Mouse (Mus musculus): ENCODE results near the gene Pfdn4. TPM values are rescaled to one million over a fixed set of nuclear protein-coding genes. Genes with fewer than 3 reads are reported as not detected.
"Not testable (repeated sequence)": the region's sequence is repeated elsewhere in the genome, so short reads cannot be mapped to it uniquely, and the experiment has no call there.

The Pfdn4 gene
- total RNA-seq (2021): 10 to 100 TPM; 29.6 to 34.2 TPM
- long read RNA-seq, experiment 1, transcript Pfdn4-201 (4 exons, 935 nt): major isoform, 16 of 23 reads
- long read RNA-seq, experiment 1, partial matches to known transcripts: 1 of 23 reads
- long read RNA-seq, experiment 1, other reads (novel, unspliced or antisense): 1 of 23 reads
- long read RNA-seq, experiment 2, transcript Pfdn4-201 (4 exons, 935 nt): major isoform, 16 of 18 reads
- long read RNA-seq, experiment 2, partial matches to known transcripts: 1 of 18 reads
- long read RNA-seq, experiment 2, other reads (novel, unspliced or antisense): 0 of 18 reads

DNA sequence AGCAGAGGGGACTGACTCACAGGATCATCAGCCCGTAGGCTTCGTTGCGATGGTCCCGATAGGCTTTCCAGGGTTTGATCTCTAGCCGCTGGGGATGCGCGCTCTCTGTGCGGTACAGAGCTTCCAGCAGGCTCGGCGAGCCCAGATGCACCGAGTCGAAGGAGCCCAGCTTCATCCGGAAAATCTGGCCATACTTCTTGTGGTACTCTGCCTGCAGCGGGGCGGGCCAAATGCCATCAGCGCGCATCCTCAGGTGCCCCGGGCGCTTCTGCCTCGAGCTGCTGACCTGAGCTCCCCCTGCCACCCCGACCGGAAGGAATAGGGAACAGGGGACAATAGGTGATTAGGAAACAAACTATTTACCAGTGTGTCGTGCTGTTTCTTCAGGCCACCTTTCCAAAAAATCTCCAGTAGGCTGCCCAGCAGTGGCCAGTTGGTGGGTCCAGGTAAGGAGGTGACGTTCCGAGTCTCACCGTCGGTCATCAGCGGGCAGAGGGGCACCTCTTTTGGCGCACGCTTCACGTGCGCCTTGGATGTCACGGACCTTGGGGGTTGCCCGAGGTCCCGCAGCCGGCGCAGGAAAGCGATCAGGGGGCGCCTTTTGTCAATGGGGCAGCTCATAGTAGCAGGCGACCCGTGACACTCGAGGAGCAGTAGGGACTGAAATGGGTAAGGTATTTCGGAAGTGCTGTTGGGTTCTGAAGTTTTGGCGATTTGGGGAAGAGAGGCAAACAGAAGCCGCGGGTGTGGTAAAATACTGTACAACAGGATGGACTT, at the start of gene Pfdn4:
Pfdn4 (plus strand) TSS at position 275 of the 777 bp plus-strand sequence.
- peak in 1 of 2 experiments; percentile 24 for DNase-seq (ENCODE audit: low spot score in 2 of 2)
- intact Hi-C loops (cut with DNase I): no loop called here

DNA sequence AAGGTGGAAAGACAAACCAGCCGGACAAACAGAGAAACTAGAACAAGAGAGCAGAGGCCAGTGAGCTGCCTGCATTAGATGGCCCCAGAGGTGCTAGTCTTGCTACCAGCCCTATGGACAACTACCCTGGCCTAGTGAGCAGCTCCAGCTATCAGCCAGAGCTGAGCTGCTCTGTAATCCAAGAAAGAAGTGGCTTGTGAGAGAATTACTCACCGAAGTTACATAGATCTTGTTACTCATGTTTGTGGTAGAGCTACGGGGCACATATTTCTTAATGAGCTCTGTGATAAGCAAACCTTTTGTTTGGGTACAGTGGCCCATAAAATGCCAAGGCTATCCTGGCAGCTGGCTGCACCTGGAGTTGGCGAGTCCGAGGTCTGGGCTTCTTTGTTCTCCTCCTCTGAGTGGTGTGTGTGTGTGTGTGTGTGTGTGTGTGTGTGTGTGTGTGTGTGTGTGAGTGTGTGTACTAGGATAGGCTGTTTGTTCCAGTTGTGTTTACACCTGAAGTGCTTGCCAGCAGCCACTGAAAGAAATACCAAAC, 49.3 kb upstream of the Pfdn4 start:
- DNase-seq (ENCODE audit: low spot score in 2 of 2): no peak
- intact Hi-C loops (cut with DNase I): no loop called here

DNA sequence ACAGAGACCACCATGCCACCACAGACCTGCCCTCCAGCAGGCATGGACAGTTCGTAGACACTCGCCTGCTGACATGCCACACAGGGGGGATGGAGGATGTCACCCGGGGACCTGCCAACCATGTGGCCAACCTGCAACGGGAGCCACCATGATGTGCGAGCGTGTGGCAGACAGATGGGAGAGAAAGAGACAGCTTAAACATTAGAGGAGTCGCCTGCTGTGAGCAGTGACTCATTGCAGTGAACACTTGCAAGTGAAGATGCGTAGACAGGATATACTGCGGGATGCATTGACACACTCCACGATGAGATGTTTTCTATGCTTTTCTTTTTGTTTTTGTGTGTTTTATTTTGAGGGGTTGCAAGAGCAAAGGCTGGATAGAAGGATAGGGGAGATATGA, 48.6 kb upstream of the Pfdn4 start:
- intact Hi-C loops (cut with DNase I): no loop called here
- DNase-seq (ENCODE audit: low spot score in 2 of 2): peak in 1 of 2 experiments; percentile 15

DNA sequence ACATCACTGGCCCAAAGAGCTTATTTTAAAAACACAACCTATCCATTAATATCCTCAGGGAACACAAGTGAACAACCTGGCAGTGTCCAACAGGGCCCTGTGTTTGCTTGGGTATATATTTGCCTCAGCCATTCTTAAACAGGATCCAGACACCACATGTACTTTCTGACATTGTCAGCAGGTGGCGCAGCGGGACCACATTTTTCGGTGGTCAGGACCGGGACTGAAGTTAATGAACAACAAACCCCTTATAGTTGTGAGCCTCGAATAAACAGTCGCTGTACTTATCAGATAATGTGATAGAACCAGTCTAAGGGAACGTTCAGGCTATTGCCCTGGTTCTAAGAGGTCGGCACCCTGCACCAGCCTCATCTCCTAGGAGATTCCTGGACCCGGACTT, 45.3 kb upstream of the Pfdn4 start:
- DNase-seq (ENCODE audit: low spot score in 2 of 2): peak; percentile 68 to 75
- intact Hi-C loops (cut with DNase I): loop anchor here (1.0 kb wide), 1 partner anchor 56 kb away; no protein-coding TSS in a partner anchor

DNA sequence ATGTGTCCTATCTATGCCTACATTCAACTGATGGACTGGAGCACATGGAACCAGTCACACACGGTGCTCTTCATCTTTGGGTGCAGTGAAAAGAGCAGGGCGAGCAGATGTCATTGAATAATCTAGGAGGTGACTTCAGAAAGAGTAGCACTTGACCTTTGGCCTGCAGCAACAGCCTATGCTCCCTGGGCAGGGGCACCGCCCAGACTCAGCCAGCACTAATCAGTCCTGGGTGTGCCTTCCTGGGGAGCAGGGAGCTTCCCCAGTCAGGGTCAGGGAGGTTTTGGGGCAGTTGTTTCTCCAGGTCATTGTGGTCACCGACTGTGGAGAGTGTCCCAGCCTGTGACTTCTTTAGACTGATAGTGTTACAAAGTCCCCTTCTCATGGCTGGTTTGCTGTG, 42.4 kb upstream of the Pfdn4 start:
- DNase-seq (ENCODE audit: low spot score in 2 of 2); intact Hi-C loops (cut with DNase I): not testable (repeated sequence)

DNA sequence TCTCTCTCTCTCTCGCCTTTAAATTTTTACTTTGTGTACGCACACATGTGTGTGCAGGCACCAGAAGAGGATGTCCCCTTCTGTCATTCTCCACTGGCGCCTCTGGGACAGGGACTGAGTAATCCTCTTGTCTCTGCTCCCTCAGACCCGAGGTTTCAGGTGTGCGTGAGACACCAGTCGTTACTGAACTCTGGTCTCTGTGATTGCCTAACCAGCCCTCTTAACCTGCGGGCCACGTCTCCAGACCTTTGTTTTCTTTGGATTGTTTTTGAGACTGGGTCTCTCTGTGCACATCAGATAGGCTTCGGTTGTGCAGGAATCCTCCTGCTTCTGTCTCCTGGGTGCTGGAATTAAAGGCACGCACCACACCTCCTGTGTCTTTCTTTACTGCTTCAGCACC, 37.0 kb upstream of the Pfdn4 start:
- intact Hi-C loops (cut with DNase I): no loop called here

DNA sequence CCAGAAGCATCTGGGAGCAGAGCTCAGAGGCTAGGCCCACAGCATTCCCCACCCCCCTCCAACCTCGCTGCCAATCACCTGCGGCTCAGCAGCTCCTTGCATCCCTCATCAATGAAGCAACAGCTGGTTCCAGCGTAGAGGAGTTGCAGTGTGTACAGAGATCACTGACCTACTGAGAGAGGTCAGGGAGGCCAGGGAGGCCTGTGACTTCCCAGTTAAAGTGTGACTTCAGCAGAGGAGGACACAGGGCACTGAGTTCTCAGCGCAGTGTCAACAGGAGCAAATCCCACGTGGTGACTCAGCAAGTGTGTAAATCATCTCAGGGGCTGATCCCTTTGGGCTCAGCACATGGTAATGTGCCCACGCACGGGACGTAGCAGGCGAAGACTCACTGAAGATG, 36.4 kb upstream of the Pfdn4 start:
- intact Hi-C loops (cut with DNase I): no loop called here
- no peak for DNase-seq (ENCODE audit: low spot score in 2 of 2)

More for the DNA sequence above, 37.0 kb upstream of the Pfdn4 start:
- no peak for DNase-seq (ENCODE audit: low spot score in 2 of 2)

DNA sequence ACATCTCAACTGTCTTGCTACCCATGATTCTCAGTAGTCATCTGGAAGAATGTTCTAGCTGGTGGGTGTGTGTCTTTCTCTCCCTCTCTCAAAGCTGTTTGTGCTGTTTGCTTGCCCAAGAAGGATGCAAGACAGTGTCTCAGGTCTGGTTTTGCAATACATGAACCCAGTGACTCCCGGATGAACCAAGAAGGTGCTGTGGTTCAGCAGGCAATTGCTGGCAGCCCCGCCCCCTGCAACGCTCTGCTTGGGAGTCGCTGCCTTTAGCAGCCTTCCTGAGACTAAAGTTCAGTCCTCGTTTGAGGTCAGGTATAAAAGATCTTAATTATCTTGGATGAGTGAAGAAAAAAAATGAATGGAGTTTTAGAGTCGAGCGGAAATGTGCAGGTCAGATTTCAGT, 34.6 kb upstream of the Pfdn4 start:
- DNase-seq (ENCODE audit: low spot score in 2 of 2): no peak
- intact Hi-C loops (cut with DNase I): no loop called here

DNA sequence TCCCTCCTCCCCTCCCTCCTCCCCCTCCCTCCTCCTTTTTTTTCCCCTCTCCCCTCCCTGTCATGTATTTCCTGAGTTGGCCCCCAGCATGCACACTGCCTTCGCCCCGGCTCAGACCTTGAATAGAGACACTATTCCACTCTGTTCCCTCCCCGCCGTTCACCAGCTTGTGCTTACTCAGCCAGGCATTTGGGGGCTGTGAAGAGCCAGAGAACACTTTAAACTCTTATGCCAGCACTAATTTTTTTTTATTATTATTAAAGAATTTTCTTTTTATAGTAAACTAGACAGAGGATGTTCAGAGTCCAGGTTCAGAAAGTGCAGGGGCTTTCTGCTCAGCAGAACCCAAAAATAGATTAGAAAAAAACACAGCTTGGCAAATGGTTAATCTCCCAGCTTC, 31.4 kb upstream of the Pfdn4 start:
- intact Hi-C loops (cut with DNase I): no loop called here
- no peak for DNase-seq (ENCODE audit: low spot score in 2 of 2)

DNA sequence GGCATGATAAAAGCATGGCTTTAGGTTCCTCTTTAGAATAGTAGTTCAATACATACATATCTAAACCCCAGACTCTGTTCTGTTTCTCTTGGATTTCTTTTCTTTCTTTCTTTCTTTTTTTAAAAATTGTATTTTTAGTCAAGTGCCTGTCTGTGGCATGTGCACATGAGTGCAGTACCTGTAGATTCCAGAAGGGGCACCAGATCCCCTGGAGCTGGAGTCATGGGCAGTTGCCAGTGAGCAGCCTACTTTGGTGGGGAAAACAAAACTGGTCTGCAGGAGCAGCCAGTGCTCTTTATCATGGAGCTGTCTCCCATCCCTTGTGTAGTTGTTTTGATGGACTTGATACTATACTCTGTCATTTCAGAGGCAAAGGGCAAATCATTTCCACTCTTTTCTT, 28.2 kb upstream of the Pfdn4 start:
- intact Hi-C loops (cut with DNase I): no loop called here
- DNase-seq (ENCODE audit: low spot score in 2 of 2): peak; percentile 13 to 45

DNA sequence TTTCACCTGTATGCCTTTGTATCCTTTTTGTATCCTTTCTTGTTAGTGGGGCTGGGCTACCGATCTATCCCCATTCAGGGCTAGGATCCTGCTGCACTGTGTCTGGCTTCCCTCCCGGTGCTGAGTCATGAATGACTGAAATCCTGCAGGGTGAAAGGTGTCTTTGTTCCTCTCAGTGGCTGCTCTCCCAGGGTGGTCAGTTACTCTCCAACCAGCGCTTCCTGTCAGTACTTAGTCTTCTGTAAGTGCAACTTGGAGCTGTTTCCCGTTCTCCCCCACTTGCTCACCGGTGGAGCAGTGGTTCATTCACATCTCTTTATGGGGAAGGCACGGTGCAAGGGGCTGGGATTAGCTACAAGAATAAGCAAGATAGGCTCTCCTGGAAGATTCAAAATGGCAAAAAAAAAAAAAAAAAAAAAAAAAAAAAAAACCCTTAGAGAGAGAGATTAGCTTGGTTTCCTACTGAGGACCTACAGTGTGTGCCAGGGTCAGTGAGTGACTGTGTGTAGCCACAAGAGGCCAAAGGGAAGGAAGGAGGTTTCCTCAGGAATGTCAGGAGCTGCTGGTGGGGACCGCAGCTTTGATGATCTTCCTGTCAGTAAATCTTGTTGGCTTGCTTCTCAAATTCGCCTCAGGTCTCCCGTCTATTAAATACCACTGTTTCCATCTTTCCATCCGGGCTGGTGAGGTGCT, 26.5 kb upstream of the Pfdn4 start:
- intact Hi-C loops (cut with DNase I): no loop called here
- peak in 1 of 2 experiments; percentile 22 for DNase-seq (ENCODE audit: low spot score in 2 of 2)

DNA sequence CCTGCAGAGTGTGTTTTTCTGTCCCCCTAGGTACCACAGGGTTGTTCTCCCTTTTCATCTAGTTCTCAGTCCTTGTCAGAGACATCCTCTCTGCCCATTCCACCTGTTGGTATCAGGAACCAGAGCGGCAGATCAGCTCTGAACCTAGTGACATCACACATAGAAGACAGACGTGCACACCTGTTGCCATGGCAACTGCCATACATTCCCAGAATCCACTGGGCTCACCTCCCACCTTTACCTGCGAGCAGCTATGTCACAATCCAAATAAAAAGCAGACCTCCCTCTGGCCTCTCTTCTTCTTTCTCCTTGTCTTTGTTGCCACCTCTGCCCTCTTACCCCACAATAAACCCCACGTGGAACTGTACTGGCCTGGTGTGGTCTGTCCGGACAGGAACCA, 25.6 kb upstream of the Pfdn4 start:
- no peak for DNase-seq (ENCODE audit: low spot score in 2 of 2)
- intact Hi-C loops (cut with DNase I): no loop called here

DNA sequence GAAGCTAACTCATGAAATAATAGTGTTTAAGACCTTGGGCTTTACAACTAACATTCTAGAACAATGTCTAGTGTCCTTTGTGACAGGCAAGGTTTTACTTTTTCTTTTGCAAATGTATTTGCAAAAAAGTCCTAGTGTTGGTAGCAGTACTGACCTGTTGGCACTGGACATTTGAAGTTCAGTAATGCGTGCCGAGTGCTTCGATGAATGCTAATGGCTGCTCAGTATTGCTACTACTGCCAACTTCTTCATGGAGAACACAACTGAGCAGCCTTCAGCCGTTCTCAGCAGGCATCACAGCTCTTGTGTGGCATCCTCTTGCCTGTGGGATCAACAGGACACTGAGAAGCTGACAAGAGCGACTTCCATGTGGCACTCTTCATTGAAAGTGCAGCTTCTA, 22.1 kb upstream of the Pfdn4 start:
- DNase-seq (ENCODE audit: low spot score in 2 of 2): no peak
- intact Hi-C loops (cut with DNase I): no loop called here

DNA sequence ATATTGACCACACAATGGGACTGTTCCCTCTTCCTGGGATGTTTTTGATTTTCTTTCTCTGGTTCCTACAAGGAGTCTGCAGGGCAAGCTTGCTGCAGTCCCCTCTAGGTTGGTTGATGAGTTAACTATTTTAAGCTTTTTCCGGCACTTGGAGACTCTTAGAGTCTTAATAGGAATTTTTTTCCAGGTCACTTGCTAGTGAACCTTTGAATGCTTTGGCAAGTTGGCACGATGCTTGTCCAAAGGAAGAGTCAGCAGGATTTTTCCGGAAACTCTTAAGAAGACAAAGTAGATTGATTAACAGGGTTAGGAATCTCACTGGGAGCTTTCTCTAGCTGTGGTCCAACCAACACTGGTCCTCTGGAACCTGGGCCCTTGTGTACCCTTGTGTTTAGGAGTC, 21.1 kb upstream of the Pfdn4 start:
- intact Hi-C loops (cut with DNase I): no loop called here
- no peak for DNase-seq (ENCODE audit: low spot score in 2 of 2)

DNA sequence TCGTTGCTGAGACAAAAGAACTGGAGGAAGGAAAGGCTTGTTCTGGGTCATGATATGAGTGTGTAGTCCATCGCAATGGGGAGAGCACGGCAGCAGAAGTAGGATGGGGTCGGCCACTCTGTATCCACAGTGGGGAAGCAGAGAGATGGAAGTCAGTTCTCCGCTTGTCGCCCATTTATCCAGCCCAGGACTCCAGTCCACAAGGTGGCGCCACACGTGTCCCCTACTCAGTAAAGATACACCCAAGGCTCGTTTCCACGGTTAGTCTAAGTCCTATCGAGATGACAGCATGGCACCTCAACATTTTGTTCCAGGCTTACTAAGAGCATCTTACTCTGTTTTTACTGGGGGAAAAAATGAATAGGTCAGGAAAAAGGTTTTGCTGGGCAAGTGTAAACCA, 20.0 kb upstream of the Pfdn4 start:
- DNase-seq (ENCODE audit: low spot score in 2 of 2): no peak
- intact Hi-C loops (cut with DNase I): no loop called here

DNA sequence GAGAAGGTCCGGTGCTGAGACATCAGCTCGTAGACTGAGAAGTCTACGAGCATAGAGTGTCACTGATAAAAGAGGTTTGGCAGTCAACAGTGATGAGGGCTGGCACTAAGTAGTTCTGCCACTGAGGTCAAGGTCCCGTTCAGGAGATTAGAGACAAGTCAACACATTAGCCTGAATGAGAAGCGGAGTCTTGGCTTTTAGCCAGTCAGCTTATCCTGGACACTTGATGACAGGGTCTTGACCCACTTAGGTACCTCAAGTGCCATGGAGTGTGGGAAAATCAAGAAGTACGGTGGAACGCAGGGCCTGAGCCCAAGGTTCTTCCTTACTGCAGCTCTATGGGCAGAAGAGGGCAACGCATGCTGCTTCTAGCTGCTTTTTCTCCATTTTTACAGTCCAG, 19.6 kb upstream of the Pfdn4 start:
- intact Hi-C loops (cut with DNase I): no loop called here
- no peak for DNase-seq (ENCODE audit: low spot score in 2 of 2)

DNA sequence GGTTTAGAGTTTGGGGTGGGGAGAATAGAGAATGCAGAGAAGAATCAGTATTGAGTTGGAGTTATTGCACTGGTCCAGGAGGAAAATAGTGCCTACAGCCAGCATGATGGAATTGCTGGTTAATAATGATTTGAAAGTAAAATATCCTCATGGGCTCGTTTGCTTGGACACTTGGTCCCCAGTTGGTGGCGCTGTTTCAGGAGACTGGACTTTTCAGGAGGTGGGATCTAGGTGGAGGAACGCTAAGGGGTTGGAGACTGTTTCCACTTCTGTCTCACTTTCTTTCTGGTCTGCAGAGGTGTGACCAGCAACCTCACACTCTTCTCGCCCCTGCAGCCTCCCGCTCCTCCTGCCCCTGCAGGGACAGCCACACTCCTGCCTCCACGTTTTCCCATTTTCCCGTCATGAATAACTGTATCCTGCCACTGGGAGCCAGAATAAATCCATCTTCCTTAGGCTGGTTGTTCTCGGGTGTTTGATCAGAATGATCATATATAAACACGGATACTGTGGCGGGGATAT, 14.1 kb upstream of the Pfdn4 start:
- no peak for DNase-seq (ENCODE audit: low spot score in 2 of 2)

DNA sequence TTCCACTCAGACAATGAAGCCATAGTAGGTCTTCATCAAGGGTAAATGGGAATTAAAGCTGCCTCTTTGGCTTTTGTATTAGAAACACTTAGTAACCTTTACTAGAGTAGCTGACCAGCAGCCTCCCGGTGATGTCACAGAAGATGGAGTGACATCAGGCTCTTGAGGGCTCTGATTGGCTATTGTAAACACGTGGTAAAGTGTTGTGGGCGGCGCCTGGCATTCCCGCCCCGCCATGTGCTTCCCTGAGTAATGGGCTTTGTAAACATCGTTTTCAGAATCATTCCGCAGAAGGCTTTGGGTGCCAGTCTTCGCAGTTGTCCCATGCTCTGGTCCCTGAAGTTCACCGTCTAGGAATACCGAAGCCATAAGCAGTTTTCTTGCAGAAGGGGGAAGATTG, 12.3 kb upstream of the Pfdn4 start:
- intact Hi-C loops (cut with DNase I): no loop called here
- no peak for DNase-seq (ENCODE audit: low spot score in 2 of 2)

More for the DNA sequence above, 14.1 kb upstream of the Pfdn4 start:
- intact Hi-C loops (cut with DNase I): no loop called here

DNA sequence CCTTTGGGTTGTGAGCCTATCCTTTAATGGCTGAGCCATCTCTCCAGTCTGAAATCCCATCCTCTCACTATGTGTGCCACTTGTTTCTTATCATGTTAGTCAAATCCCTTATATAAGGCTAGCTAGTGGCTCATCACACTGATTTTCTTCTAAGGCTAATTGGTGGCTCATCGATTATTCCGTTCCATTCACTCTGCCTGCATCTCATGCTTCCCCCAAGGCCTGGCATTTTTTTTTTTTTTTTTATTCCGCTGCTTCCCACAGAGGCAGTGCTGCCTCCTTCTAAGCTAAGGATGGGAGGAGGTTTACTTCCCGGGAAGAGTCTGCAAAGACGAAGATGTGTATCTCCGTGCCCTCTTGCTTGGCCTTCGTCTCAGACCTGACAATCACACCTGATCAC, 9.0 kb upstream of the Pfdn4 start:
- intact Hi-C loops (cut with DNase I): no loop called here
- no peak for DNase-seq (ENCODE audit: low spot score in 2 of 2)

Data from left cerebral cortex, postnatal 14 days (tissue).